Mouse (Mus musculus): ENCODE results near the gene Galr2. TPM values are rescaled to one million over a fixed set of nuclear protein-coding genes. Genes with fewer than 3 reads are reported as not detected.
A peak's percentile ranks its signal among the peaks of the same experiment; 100 is the strongest.

Gene Galr2
- total RNA-seq, 2 experiments from 2014 or later: not detected

DNA sequence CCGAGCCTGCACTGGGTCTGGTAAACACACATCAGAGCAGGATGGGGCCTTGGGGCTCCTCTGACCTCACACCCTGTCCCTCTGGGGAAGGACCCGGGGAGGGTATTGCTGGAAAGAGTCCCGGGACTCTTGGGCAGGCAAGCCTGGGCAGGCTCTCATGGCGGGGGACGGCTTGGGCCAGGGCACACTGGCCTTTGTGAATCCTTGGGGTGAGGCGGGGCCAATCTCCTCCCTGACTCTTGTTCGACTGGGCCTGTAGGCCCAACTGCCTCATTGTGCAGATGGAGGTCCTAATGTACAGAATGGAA, 49.4 kb downstream of the Galr2 start:
- H3K27ac ChIP-seq: peak overlapping the region; percentile 79
- no peak for TF ChIP-seq CTCF (conservative IDR thresholded peaks at IDR 0.05)
- no peak for DNase-seq (ENCODE audit: low spot score in 2 of 2)
- H3K4me3 ChIP-seq: no peak overlapping the region

DNA sequence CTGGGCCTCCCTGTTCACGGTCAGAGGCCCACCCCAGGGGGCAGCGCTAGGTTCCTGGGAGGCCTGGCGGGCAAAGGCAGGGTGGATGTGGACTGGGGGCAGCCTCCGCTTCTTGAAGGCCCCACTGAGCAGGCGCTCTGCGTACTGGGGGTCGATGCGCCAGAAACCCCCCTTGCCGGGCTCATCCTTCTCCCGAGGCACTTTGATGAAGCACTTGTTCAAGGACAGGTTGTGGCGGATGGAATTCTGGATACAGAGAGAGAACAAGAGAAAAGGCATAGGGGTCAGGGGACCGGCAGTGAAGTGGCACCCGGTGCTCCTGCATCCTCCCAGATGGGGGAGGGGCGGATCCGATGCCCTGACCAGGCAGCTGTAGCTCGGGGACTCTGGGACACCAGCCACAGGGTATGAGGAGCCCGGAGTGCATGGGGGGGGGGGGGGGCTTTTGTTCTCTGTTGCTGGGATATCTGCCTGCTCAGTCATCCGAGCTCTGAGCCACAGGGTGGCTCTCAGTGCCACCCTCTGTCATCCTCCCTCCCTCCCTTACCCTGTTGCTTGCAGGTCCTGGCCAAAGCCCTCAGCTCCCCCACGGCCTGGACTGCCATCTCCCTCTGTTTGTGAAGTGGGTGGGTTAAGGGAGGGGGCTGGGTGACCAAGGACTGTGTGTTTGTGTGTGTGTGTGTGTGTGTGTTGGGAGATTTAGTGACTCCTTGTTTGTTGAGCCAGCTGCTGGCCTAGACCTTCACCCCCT, 51.7 kb downstream of the Galr2 start:
- peak; percentile 50 to 58 for DNase-seq (ENCODE audit: low spot score in 2 of 2)
- TF ChIP-seq CTCF (conservative IDR thresholded peaks at IDR 0.05): no peak
- no peak overlapping the region for H3K4me3 ChIP-seq
- H3K27ac ChIP-seq: peak overlapping the region; percentile 77

DNA sequence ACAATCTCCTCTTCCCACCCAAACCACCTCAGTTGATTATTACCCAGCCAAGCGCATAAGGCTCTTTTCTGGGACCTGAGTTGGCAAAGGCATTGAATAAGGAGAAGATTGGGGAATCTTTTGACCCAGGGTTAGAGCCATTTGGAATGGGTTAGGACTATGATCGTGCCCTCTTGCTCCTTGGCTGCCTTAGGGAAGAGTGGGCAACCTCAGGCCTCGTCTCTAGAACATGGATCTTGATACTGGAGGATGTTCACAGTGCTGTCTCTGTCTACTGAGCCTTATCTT, 52.2 kb downstream of the Galr2 start:
- Histone ChIP-seq H3K4me3 (no peak overlapping the region), H3K27ac (peak overlapping the region; percentile 77)
- DNase-seq (ENCODE audit: low spot score in 2 of 2): no peak
- no peak for TF ChIP-seq CTCF (conservative IDR thresholded peaks at IDR 0.05)

Other genes starting within 250 kb of the Galr2 start
- gene Unc13d, start 203.0 kb upstream of the Galr2 start, total RNA-seq (2021): 1 to 10 TPM; 1.3 to 2.1 TPM
- gene Wbp2, start 193.9 kb upstream of the Galr2 start, total RNA-seq (2021): 100 to 1,000 TPM; 417 to 440 TPM
- 1 to 10 TPM; 4.6 to 7.2 TPM for gene Trim47, start 153.7 kb upstream of the Galr2 start, total RNA-seq (2021)
- 1 to 10 TPM; 6.9 to 7.7 TPM for gene Trim65, start 149.8 kb upstream of the Galr2 start, total RNA-seq (2021)
- 10 to 100 TPM; 64.6 to 66.8 TPM for gene Mrpl38, start 142.1 kb upstream of the Galr2 start, total RNA-seq (2021)
- gene Fbf1, start 112.8 kb upstream of the Galr2 start, total RNA-seq (2021): 10 to 100 TPM; 91.6 to 96.4 TPM
- gene Ten1, start 82.1 kb upstream of the Galr2 start, total RNA-seq (2021): 10 to 100 TPM; 39.6 to 40.1 TPM
- 100 to 1,000 TPM; 124 to 126 TPM for gene Acox1, start 81.9 kb upstream of the Galr2 start, total RNA-seq (2021)
- under 1 TPM; 0.67 to 0.93 TPM for gene Evpl, start 42.9 kb upstream of the Galr2 start, total RNA-seq (2021)
- gene Srp68, start 6.7 kb upstream of the Galr2 start, total RNA-seq (2021): 10 to 100 TPM; 63.7 to 64.1 TPM
- 10 to 100 TPM; 83.2 to 94.8 TPM for gene Exoc7, start 26.3 kb downstream of the Galr2 start, total RNA-seq (2021)
- 1 to 10 TPM; 4.3 to 5.9 TPM for gene Foxj1, start 54.5 kb downstream of the Galr2 start, total RNA-seq (2021)
- gene Rnf157, start 132.1 kb downstream of the Galr2 start, total RNA-seq (2021): 100 to 1,000 TPM; 227 to 236 TPM
- gene Ubald2, start 153.2 kb downstream of the Galr2 start, total RNA-seq (2021): 10 to 100 TPM; 32.5 to 41.9 TPM
- under 1 TPM in 1 of 2 experiments, not detected in 1; 0.17 TPM for gene Qrich2, start 185.3 kb downstream of the Galr2 start, total RNA-seq (2021)
- gene Prpsap1, start 213.3 kb downstream of the Galr2 start, total RNA-seq (2021): 10 to 100 TPM; 84.2 to 98.5 TPM
- gene Sphk1, start 250.0 kb downstream of the Galr2 start, total RNA-seq (2021): 1 to 10 TPM; 1.6 to 1.9 TPM

All from layer of hippocampus, adult 2 months (tissue).